Mouse (Mus musculus) C2C12 (cell line): ENCODE measurements at regions not wholly inside any gene's neighbourhood (a gene's known extent, or its start where the extent isn't known, plus 50 kb on each side); places are given as distances from the start of the nearest gene placed in this dataset.

Experiments used
- CEBPB ChIP-seq: IDR thresholded peaks from one replicate; pipeline ENCODE4 v1.6.1; 2011; ENCODE audit warnings: low read depth, mild to moderate bottlenecking, control low read depth, moderate library complexity
- CTCF ChIP-seq: IDR thresholded peaks from one replicate; pipeline ENCODE4 v1.5.1; 2011; ENCODE audit not compliant: control insufficient read depth, insufficient read depth, insufficient read length
- MAX ChIP-seq: IDR thresholded peaks from one replicate; pipeline ENCODE4 v1.6.1; 2011; ENCODE audit warnings: mild to moderate bottlenecking, control low read depth
- MYOD1 ChIP-seq: IDR thresholded peaks from one replicate; pipeline ENCODE4 v1.6.1; 2011; ENCODE audit warnings: low read depth; ENCODE audit not compliant: control insufficient read depth, insufficient read length
- MYOG ChIP-seq: IDR thresholded peaks from one replicate; pipeline ENCODE4 v1.6.1; 2011; ENCODE audit not compliant: control insufficient read depth, insufficient read length; ENCODE audit errors: extremely low read depth
- USF1 ChIP-seq: IDR thresholded peaks from one replicate; pipeline ENCODE4 v1.6.1; 2011; ENCODE audit warnings: low read depth, mild to moderate bottlenecking, control low read depth, moderate library complexity

GRCm38 (mm10) chr17:4668511-4668910, 325.6 kb upstream of the Arid1b start:
- TF ChIP-seq CTCF (no peak), USF1 (no peak), MAX (no peak), MYOD1 (no peak), CEBPB (no peak), MYOG (no peak)
